Mouse (Mus musculus): ENCODE data around the gene Icam4. TPM values are rescaled to one million over a fixed set of nuclear protein-coding genes. Genes with fewer than 3 reads are reported as not detected.

Gene Icam4
- total RNA-seq (2023): under 1 TPM in 1 of 2 experiments, not detected in 1; 0.73 TPM

GRCm38 (mm10) chr9:21029291-21030054 is at the start of gene Icam4:
Gene Icam4 (plus strand): TSS chr9:21029373.

GRCm38 (mm10) chr9:21002627-21003551 is 26.3 kb upstream of the Icam4 start, which contains the start of gene Mrpl4:
Gene Mrpl4 (plus strand): TSS chr9:21002738.

DNA sequence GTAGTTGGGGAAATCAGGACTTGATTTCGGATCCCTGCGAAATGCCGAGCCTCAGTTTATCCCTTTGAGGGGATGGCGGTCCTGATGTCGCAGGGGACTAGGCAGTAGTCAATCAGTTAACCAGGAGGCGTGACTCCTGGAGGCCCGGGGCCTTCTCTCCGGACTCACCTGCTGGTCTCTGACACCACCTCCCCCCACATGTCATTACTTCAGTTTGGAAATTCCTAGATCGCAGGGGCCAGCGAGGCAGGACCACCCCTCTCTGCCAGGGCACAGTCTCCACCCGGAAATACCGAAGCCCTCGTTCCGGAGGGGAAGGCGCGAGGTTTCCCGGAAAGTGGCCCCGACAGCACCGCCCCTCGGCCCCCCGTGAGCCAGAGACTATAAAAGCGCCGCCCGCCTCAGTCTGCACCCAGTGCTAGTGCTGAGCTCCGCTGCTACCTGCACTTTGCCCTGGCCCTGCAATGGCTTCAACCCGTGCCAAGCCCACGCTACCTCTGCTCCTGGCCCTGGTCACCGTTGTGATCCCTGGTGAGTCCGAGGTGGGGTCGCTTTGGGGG is 13.5 kb upstream of the Icam4 start, which contains the start of gene Icam1:
Icam1 (plus strand) TSS at position 415 of the 560 bp plus-strand sequence.

DNA sequence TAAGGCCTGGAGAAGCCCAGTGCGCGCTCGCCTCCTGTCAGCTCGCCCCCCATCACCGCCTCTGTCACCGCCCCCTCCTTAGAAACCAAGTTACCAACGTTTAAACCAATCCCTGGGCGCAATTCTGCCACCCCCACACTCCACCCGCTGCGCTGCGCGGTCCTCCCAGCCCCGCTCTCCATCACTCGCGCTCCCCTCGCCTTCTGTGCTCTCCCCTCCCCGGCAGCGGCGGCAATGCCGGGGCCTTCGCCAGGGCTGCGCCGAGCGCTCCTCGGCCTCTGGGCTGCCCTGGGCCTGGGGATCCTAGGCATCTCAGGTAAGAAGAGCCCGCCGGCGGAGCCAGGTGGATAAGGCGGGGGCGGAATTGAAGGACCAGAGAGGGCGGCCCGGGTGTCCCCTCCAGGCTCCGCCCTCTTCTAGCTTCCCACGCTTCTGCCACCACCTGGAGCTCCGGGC is 2.8 kb downstream of the Icam4 start, which contains the start of gene Icam5:
Icam5 (plus strand) TSS at position 178 of the 456 bp plus-strand sequence.

DNA sequence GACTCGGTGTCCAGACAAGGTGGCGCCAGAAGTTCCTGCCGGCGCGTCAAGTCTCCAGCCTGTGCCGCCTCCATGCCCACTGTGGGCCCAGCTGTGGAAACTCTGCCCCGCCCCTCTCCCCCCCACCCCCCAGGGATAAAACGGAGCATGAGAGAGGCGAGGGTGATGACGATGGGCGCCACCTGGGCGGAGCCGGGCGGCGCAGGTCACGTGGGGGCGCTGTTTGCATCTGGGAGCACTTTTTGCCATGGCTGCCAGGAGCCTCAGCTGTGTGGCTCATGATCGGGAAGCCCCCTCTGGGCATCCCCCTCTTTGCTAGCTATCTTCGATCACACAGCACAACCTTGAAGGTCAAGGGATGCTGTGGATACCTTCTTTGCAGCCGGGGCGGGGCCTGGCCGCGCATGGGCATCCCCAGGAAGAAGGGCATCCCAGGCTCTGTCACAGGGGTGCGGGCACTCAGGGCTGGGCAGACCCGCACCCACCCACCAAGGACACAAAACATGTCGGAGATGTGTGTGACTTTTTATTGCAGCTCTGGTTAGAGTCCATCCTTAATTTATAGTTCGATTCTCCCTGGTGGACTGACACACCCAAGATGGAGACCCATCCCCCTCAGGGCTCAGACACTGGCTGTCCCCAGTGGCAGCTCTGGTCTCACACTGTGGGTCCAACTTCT is 38.0 kb downstream of the Icam4 start, which contains the start of gene Zglp1:
Zglp1 (minus strand) TSS at position 88 of the 679 bp plus-strand sequence.

DNA sequence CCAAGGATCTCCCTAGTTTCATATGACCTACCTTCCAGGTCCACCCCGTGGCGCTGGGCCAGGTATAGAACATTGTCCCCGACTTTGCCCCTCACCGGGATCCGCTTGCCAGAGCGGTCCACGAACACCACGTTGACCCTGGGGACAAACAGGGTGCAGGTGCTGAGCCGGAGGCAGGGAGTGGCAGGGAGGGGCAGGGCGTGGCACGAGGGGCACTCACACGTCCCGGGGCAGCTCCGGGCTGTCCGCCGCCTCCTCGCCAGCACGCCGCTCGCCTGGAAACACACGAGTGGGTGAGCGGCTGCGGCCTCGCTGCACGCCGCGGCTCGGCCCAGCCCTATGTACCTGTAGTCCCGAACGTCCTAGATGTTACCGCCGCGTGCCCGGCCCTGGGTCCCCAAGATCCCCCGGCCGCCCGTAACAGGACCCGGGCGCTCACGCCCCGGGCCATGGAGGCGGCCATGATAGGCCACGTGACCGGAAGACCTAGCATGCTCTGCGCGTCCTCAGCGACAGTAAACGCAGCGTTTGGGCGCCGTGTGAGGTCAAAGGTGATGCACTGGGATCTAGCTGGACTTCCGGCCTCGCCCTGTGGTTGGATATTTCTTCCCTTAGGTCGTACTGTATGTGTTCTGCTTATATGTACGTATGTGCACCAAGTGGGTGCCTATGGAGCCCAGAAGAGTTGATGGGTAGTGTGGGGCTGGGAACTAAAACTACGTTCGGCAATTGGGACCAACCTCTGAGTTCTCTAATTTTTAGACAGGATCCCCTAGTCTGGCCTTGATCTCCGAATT is 44.1 kb downstream of the Icam4 start, which contains the start of the genes Gm49373 and Fdx1l:
Gm49373 (minus strand) TSS at position 53 of the 797 bp plus-strand sequence.
Fdx1l (minus strand) TSS at position 571 of the 797 bp plus-strand sequence.

Other genes with a start within 250 kb of the Icam4 start
- gene Col5a3, start 214.3 kb upstream of the Icam4 start, total RNA-seq (2023): 1 to 10 TPM; 1.1 to 1.7 TPM
- gene Rdh8, start 210.9 kb upstream of the Icam4 start, total RNA-seq (2023): not detected
- gene A230050P20Rik, start 160.7 kb upstream of the Icam4 start, total RNA-seq (2023): 10 to 100 TPM; 46.3 to 59.5 TPM
- 1 to 10 TPM in 1 of 2 experiments, under 1 TPM in 1; 0.71 to 1.0 TPM for gene Angptl6, start 149.6 kb upstream of the Icam4 start, total RNA-seq (2023)
- gene Ppan, start 141.2 kb upstream of the Icam4 start, total RNA-seq (2023): 100 to 1,000 TPM; 123 to 133 TPM
- gene Eif3g, start 130.8 kb upstream of the Icam4 start, total RNA-seq (2023): 100 to 1,000 TPM; 184 to 200 TPM
- 10 to 100 TPM; 76.1 to 83.9 TPM for gene Dnmt1, start 69.5 kb upstream of the Icam4 start, total RNA-seq (2023)
- gene S1pr2, start 52.6 kb upstream of the Icam4 start, total RNA-seq (2023): 1 to 10 TPM; 2.5 to 3.1 TPM
- gene Mrpl4, start 26.6 kb upstream of the Icam4 start, total RNA-seq (2023): 10 to 100 TPM; 54.8 to 56.5 TPM
- gene Icam1, start 13.4 kb upstream of the Icam4 start, total RNA-seq (2023): 10 to 100 TPM; 58.0 TPM
- gene Icam5, start 2.7 kb downstream of the Icam4 start, total RNA-seq (2023): under 1 TPM; 0.18 to 0.29 TPM
- 1 to 10 TPM in 1 of 2 experiments, not detected in 1; 2.0 TPM for gene Zglp1, start 37.7 kb downstream of the Icam4 start, total RNA-seq (2023)
- gene Gm49373, start 43.7 kb downstream of the Icam4 start, total RNA-seq (2023): 1 to 10 TPM; 2.0 to 2.3 TPM
- gene Fdx1l, start 44.2 kb downstream of the Icam4 start, total RNA-seq (2023): 10 to 100 TPM; 27.0 to 29.9 TPM
- gene Gm38431, start 62.6 kb downstream of the Icam4 start, total RNA-seq (2023): 10 to 100 TPM in 1 of 2 experiments, 1 to 10 TPM in 1; 7.7 to 10.6 TPM
- gene Raver1, start 62.6 kb downstream of the Icam4 start, total RNA-seq (2023): 100 to 1,000 TPM; 109 to 117 TPM
- 10 to 100 TPM; 64.0 to 68.8 TPM for gene Tyk2, start 101.9 kb downstream of the Icam4 start, total RNA-seq (2023)
- gene Cdc37, start 120.6 kb downstream of the Icam4 start, total RNA-seq (2023): 100 to 1,000 TPM; 103 to 110 TPM
- gene Pde4a, start 136.3 kb downstream of the Icam4 start, total RNA-seq (2023): 10 to 100 TPM; 10.2 to 10.4 TPM
- gene Keap1, start 210.0 kb downstream of the Icam4 start, total RNA-seq (2023): 10 to 100 TPM; 30.9 to 43.4 TPM
- gene S1pr5, start 219.1 kb downstream of the Icam4 start, total RNA-seq (2023): under 1 TPM; 0.30 to 0.35 TPM
- gene Atg4d, start 235.9 kb downstream of the Icam4 start, total RNA-seq (2023): 10 to 100 TPM; 55.8 to 57.5 TPM